Mouse (Mus musculus): ENCODE measurements around the gene Apol7e. TPM values are rescaled to one million over a fixed set of nuclear protein-coding genes. Genes with fewer than 3 reads are reported as not detected.
"Not testable (repeated sequence)": the region's sequence is repeated elsewhere in the genome, so short reads cannot be mapped to it uniquely, and the experiment has no call there.

The Apol7e gene
- polyA plus RNA-seq (2014; fragmentation: Nextera tagmentation; extraction: Ambion mirVana): not detected in 2 replicates

DNA sequence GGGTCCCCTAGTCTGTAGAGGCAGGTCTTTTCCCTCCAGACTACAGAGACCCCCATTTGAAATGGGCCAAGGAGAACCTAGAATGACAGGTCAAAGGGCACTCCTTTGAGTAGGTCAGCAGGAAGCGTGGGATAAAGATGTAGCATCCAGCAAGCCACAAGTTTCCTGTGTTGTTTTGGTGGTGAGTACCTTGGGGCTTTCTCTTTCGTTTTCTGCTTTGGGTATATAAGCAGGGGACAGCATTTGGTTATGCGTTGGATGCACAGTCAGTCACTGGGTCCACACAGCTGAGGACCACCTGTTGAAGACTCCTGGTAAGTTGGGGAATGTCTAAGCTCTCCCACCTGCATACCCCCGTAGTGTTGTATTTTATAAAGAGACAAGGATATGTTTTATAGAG lies at the start of gene Apol7e:
Gene Apol7e (plus strand): TSS at position 202 of the 400 bp plus-strand sequence.
- not testable (repeated sequence) for H3K36me3 ChIP-seq (ENCODE audit: control insufficient read depth, insufficient read depth, low read length); H3K4me2 ChIP-seq; H3K27ac ChIP-seq (ENCODE audit: low read depth, low read length); H3K9me3 ChIP-seq (ENCODE audit: control insufficient read depth, low read length); ATAC-seq (ENCODE audit: low FRiP score); H3K27me3 ChIP-seq (ENCODE audit: control insufficient read depth, insufficient read depth, low read length); H3K4me1 ChIP-seq (ENCODE audit: control insufficient read depth, insufficient read depth, low read length); H3K9ac ChIP-seq (ENCODE audit: low read length); DNase-seq (ENCODE audit: low spot score, missing footprints); H3K4me3 ChIP-seq (ENCODE audit: low read depth, low read length)
- WGBS: 76% methylated on average over 4 of the region's 4 CpGs

DNA sequence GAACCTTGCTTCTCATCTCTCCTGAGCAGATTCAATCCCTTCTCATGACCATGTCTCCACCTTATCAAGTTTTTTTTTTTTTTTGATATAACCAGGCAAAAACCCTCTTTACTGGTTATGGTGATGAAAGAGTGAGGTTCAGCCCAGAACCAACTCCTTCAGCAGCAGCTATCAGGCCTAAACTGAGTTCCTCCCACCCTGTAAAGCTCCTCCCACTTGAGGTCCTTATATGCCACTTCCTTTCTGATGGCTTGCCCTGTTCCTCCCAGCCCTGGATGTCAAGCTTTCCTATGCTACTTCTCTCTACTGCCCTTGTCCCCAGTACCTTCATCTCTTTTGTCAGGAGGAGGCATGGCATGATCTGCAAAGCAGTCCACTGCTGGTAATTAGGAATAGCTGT lies 47.5 kb upstream of the Apol7e start:
- ATAC-seq (ENCODE audit: low FRiP score); DNase-seq (ENCODE audit: low spot score, missing footprints); H3K36me3 ChIP-seq (ENCODE audit: control insufficient read depth, insufficient read depth, low read length); H3K4me1 ChIP-seq (ENCODE audit: control insufficient read depth, insufficient read depth, low read length); H3K9me3 ChIP-seq (ENCODE audit: control insufficient read depth, low read length); H3K27me3 ChIP-seq (ENCODE audit: control insufficient read depth, insufficient read depth, low read length); H3K27ac ChIP-seq (ENCODE audit: low read depth, low read length); H3K4me2 ChIP-seq; H3K9ac ChIP-seq (ENCODE audit: low read length); H3K4me3 ChIP-seq (ENCODE audit: low read depth, low read length): not testable (repeated sequence)

DNA sequence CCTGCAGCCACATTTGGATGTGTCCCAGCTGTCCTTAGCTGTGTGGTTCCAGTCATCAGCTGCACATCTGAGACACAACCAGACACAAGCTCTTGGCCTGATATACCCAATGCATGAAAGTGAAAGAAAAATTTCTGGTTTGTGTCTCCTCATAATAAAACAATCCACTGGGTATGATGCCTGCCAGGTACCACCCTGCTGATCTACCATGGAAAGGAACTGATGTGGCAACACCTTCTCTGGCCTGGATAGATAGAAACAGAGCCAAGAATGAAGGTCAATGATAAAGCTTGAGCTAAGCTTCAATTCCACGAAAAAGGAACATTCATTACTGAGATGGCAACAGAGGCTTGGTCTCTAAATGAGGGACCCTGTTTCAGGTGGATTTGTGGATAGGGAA lies 38.9 kb upstream of the Apol7e start:
- not testable (repeated sequence) for ATAC-seq (ENCODE audit: low FRiP score); H3K36me3 ChIP-seq (ENCODE audit: control insufficient read depth, insufficient read depth, low read length); H3K27me3 ChIP-seq (ENCODE audit: control insufficient read depth, insufficient read depth, low read length); H3K4me1 ChIP-seq (ENCODE audit: control insufficient read depth, insufficient read depth, low read length); H3K4me3 ChIP-seq (ENCODE audit: low read depth, low read length); H3K9me3 ChIP-seq (ENCODE audit: control insufficient read depth, low read length); H3K27ac ChIP-seq (ENCODE audit: low read depth, low read length); H3K9ac ChIP-seq (ENCODE audit: low read length); DNase-seq (ENCODE audit: low spot score, missing footprints); H3K4me2 ChIP-seq
- WGBS: 83% methylated on average over 1 of the region's 1 CpGs

DNA sequence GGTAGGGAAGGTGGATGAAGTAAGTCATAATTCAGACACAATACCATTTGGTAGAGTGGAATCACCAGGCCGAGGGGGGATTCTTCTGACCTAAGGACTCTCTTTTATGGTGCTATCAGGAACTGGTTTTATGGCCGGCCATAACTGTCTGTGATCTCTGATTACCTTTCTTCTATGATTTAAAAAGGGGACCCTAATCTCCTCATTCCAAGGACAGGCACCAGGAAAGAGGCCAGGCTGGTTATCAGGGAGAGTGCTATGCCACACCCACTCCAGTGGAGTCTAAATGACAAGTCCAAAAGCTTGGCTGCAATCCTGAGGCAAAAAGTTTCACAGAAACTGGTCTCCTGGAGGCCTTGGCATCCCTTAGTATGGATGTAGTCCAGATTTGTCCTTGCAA lies 36.8 kb upstream of the Apol7e start:
- not testable (repeated sequence) for H3K4me2 ChIP-seq; H3K4me3 ChIP-seq (ENCODE audit: low read depth, low read length); DNase-seq (ENCODE audit: low spot score, missing footprints); H3K9ac ChIP-seq (ENCODE audit: low read length); ATAC-seq (ENCODE audit: low FRiP score); H3K9me3 ChIP-seq (ENCODE audit: control insufficient read depth, low read length); H3K36me3 ChIP-seq (ENCODE audit: control insufficient read depth, insufficient read depth, low read length); H3K27ac ChIP-seq (ENCODE audit: low read depth, low read length); H3K4me1 ChIP-seq (ENCODE audit: control insufficient read depth, insufficient read depth, low read length); H3K27me3 ChIP-seq (ENCODE audit: control insufficient read depth, insufficient read depth, low read length)
- WGBS: 98% methylated on average over 2 of the region's 2 CpGs

DNA sequence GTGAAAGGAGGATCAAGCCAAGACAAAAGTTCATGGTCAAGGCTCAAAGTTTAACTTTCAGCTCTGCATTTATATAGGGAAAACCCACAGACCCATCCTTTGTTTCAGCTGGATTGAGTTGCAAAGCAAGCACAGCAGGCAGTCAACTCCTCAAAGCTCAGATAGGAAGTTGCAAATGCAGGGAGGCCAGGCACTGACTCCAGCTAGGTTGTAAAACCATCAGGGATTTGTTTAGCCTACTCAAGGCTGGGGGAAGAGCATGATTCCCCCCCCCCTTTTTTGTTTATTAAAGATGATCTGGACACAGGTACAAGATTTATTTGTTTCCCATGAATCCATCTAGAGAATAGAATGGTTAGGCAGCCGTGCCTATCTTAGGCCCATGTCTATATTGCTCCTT lies 24.6 kb upstream of the Apol7e start:
- not testable (repeated sequence) for H3K4me1 ChIP-seq (ENCODE audit: control insufficient read depth, insufficient read depth, low read length); H3K36me3 ChIP-seq (ENCODE audit: control insufficient read depth, insufficient read depth, low read length); H3K27ac ChIP-seq (ENCODE audit: low read depth, low read length); DNase-seq (ENCODE audit: low spot score, missing footprints); H3K27me3 ChIP-seq (ENCODE audit: control insufficient read depth, insufficient read depth, low read length); H3K9ac ChIP-seq (ENCODE audit: low read length); H3K9me3 ChIP-seq (ENCODE audit: control insufficient read depth, low read length); H3K4me3 ChIP-seq (ENCODE audit: low read depth, low read length); ATAC-seq (ENCODE audit: low FRiP score); H3K4me2 ChIP-seq
- 70% methylated on average over 1 of the region's 1 CpGs for WGBS

DNA sequence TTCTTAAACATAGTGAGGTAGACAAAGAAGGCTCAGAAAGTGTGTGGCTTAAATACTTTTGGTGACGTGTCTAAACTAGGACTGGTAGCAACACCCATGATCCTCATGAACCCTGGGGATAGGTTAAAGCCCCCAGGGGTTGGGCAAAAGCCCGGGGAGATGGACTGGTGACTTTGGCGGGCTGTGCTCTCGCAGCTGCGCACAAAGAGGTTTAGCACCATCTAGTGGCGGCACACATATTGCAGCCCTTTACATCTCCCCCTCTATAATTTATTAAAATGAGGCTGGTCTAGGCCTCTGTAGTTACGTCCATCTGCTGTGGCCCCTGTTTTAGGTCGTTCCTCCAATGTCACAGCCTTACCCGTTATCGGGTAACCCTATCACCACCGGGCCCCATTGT lies 14.7 kb upstream of the Apol7e start:
- not testable (repeated sequence) for H3K9me3 ChIP-seq (ENCODE audit: control insufficient read depth, low read length); H3K4me3 ChIP-seq (ENCODE audit: low read depth, low read length); H3K36me3 ChIP-seq (ENCODE audit: control insufficient read depth, insufficient read depth, low read length); H3K4me1 ChIP-seq (ENCODE audit: control insufficient read depth, insufficient read depth, low read length); ATAC-seq (ENCODE audit: low FRiP score); H3K4me2 ChIP-seq; H3K27ac ChIP-seq (ENCODE audit: low read depth, low read length); H3K9ac ChIP-seq (ENCODE audit: low read length); H3K27me3 ChIP-seq (ENCODE audit: control insufficient read depth, insufficient read depth, low read length)
- 9% methylated on average over 8 of the region's 11 CpGs for WGBS
- DNase-seq (ENCODE audit: low spot score, missing footprints): peak; percentile 90

DNA sequence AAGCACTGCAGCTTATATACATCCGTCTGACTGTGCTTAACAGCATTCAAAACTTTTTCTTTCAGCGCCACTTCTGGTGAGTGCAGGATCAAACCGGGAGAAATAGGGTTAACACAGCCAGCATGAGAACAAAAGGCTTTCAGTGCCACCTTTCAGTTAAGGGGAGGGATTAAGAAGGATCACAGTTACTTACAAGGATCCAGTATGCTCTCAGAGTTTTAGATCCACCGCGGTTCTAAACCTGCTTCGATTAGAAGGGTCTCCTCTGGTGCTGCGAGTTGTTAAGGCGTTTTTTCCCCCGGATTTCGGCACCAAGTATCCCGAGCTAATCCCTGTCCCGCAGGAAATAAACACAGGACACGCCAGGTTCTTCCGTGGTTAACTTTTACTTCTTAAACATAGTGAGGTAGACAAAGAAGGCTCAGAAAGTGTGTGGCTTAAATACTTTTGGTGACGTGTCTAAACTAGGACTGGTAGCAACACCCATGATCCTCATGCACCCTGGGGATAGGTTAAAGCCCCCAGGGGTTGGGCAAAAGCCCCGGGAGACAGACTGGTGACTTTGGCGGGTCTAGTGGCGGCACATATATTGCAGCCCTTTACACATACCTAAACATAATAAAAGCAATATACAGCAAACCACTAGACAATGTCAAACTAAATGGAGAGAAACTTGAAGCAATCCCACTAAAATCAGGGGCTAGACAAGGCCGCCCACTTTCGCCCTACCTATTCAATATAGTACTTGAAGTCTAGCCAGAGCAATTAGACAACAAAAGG lies 6.9 kb upstream of the Apol7e start:
- not testable (repeated sequence) for H3K9me3 ChIP-seq (ENCODE audit: control insufficient read depth, low read length); H3K36me3 ChIP-seq (ENCODE audit: control insufficient read depth, insufficient read depth, low read length); ATAC-seq (ENCODE audit: low FRiP score); H3K4me1 ChIP-seq (ENCODE audit: control insufficient read depth, insufficient read depth, low read length); H3K9ac ChIP-seq (ENCODE audit: low read length); H3K27ac ChIP-seq (ENCODE audit: low read depth, low read length); H3K27me3 ChIP-seq (ENCODE audit: control insufficient read depth, insufficient read depth, low read length)
- DNase-seq (ENCODE audit: low spot score, missing footprints): peak; percentile 88
- 6% methylated on average over 19 of the region's 20 CpGs for WGBS
- Histone ChIP-seq H3K4me3 (ENCODE audit: low read depth, low read length) (peak overlapping the region; percentile 18; the same call in 1 of the 2 replicates), H3K4me2 (peak overlapping the region; percentile 41)

DNA sequence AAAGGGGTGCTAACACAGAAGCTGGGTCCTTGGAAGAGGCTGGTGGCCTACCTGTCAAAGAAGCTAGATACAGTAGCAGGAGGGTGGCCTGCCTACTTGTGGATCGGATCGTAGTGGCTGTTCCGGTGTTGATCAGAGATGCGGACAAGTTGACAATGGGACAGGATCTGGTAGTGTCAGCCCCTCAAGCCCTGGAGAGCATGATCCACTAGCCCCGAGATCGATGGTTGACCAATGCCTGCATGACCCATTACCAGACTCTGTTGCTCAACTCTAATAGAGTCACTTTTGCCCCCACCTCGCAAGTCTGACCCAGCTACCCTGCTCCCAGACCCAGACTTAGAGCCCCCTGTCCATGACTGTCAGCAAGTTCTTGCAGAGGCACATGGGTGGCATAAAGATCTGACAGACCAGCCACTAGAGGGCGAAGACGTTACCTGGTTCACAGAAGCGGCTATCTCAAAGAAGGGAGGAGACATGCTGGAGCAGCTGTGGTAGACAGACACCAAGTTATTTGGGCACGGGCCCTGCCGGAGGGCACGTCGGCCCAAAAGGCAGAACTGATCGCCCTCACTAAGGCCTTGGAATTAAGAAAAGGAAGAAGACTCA lies 3.9 kb upstream of the Apol7e start:
- WGBS: 46% methylated on average over 11 of the region's 15 CpGs
- not testable (repeated sequence) for DNase-seq (ENCODE audit: low spot score, missing footprints); H3K4me1 ChIP-seq (ENCODE audit: control insufficient read depth, insufficient read depth, low read length); H3K27me3 ChIP-seq (ENCODE audit: control insufficient read depth, insufficient read depth, low read length); H3K4me2 ChIP-seq; H3K9ac ChIP-seq (ENCODE audit: low read length); H3K36me3 ChIP-seq (ENCODE audit: control insufficient read depth, insufficient read depth, low read length); H3K9me3 ChIP-seq (ENCODE audit: control insufficient read depth, low read length); ATAC-seq (ENCODE audit: low FRiP score); H3K27ac ChIP-seq (ENCODE audit: low read depth, low read length); H3K4me3 ChIP-seq (ENCODE audit: low read depth, low read length)

DNA sequence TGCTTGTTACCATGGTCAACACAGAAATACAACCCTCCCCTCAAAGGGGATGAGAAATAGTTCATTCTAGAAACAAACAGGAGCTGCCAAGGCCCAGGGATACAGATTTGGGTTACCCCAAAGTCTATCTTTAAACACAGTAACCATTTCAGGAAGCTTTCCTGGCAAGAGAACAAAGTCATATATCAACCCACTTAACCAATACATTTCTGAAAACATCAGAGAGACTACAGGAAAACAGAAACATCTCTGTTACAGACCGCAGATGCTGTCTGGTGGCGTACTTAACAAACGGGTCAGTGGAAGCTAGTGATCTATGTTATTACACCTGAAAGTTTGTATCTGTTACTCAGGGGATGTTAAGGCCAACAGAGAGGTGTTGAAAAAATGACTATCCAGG lies 6.6 kb downstream of the Apol7e start:
- not testable (repeated sequence) for H3K9ac ChIP-seq (ENCODE audit: low read length); H3K4me3 ChIP-seq (ENCODE audit: low read depth, low read length); H3K27ac ChIP-seq (ENCODE audit: low read depth, low read length); H3K36me3 ChIP-seq (ENCODE audit: control insufficient read depth, insufficient read depth, low read length); H3K4me1 ChIP-seq (ENCODE audit: control insufficient read depth, insufficient read depth, low read length); H3K4me2 ChIP-seq; H3K9me3 ChIP-seq (ENCODE audit: control insufficient read depth, low read length); DNase-seq (ENCODE audit: low spot score, missing footprints); ATAC-seq (ENCODE audit: low FRiP score); H3K27me3 ChIP-seq (ENCODE audit: control insufficient read depth, insufficient read depth, low read length)
- WGBS: 97% methylated on average over 3 of the region's 3 CpGs

All from midbrain, embryonic 11.5 days (tissue).